Mouse (Mus musculus) midbrain, embryonic 13.5 days (tissue): ENCODE results near the gene Traf2. TPM values are rescaled to one million over a fixed set of nuclear protein-coding genes. Genes with fewer than 3 reads are reported as not detected.
A peak's percentile ranks its signal among the peaks of the same experiment; 100 is the strongest.

Experiments used
- ATAC-seq: fragments of 200-750 bp; cut with Nextera tagmentation; 2 replicates; pipeline ENCODE4 v1.8.0; 2017; ENCODE audit warnings: mild to moderate bottlenecking, moderate TSS enrichment, moderate library complexity
- H3K27ac ChIP-seq: fragments of 300-500 bp; sonication (generic); 2 replicates; pipeline ENCODE4 v1.5.1; 2015; ENCODE audit warnings: inconsistent platforms, mild to moderate bottlenecking, moderate library complexity
- H3K27me3 ChIP-seq: fragments of 300-500 bp; sonication (generic); 2 replicates; pipeline ENCODE4 v1.6.1; 2015; ENCODE audit warnings: mild to moderate bottlenecking, inconsistent platforms
- H3K36me3 ChIP-seq: fragments of 300-500 bp; sonication (generic); 2 replicates; pipeline ENCODE4 v1.6.1; 2015; ENCODE audit warnings: mild to moderate bottlenecking, inconsistent platforms
- H3K4me1 ChIP-seq: fragments of 300-500 bp; sonication (generic); replicated peaks from 2 replicates; pipeline ENCODE4 v1.6.1; 2015; ENCODE audit warnings: inconsistent platforms
- H3K4me2 ChIP-seq: fragments of 300-500 bp; sonication (generic); replicated peaks from 2 replicates; pipeline ENCODE4 v1.6.1; 2015; ENCODE audit warnings: moderate library complexity, mild to moderate bottlenecking, inconsistent platforms
- H3K4me3 ChIP-seq: fragments of 300-500 bp; sonication (generic); replicated peaks from 2 replicates; pipeline ENCODE4 v1.5.1; 2015; ENCODE audit warnings: mild to moderate bottlenecking, inconsistent platforms
- H3K9ac ChIP-seq: fragments of 300-500 bp; sonication (generic); replicated peaks from 2 replicates; pipeline ENCODE4 v1.6.1; 2015; ENCODE audit warnings: mild to moderate bottlenecking, inconsistent platforms
- H3K9me3 ChIP-seq: fragments of 300-500 bp; sonication (generic); 2 replicates; pipeline ENCODE4 v1.6.1; 2016; ENCODE audit warnings: mild to moderate bottlenecking, inconsistent platforms
- WGBS: fragments of 180-500 bp; shearing (Covaris S2); methylation state at CpG from one replicate; pipeline ENCODE4 v1.1.7; 2015; 5-methylcytosine and 5-hydroxymethylcytosine counted together
- polyA plus RNA-seq: library from polyadenylated mRNA; unstranded; fragments of >200 nt; fragmentation: Nextera tagmentation; extraction: Ambion mirVana; gene quantifications from 2 replicates; pipeline ENCODE4 v1.2.1, GENCODE M21; 2015

Traf2 gene
- polyA plus RNA-seq, 1 experiment from 2014 or later: 24.1 TPM

DNA sequence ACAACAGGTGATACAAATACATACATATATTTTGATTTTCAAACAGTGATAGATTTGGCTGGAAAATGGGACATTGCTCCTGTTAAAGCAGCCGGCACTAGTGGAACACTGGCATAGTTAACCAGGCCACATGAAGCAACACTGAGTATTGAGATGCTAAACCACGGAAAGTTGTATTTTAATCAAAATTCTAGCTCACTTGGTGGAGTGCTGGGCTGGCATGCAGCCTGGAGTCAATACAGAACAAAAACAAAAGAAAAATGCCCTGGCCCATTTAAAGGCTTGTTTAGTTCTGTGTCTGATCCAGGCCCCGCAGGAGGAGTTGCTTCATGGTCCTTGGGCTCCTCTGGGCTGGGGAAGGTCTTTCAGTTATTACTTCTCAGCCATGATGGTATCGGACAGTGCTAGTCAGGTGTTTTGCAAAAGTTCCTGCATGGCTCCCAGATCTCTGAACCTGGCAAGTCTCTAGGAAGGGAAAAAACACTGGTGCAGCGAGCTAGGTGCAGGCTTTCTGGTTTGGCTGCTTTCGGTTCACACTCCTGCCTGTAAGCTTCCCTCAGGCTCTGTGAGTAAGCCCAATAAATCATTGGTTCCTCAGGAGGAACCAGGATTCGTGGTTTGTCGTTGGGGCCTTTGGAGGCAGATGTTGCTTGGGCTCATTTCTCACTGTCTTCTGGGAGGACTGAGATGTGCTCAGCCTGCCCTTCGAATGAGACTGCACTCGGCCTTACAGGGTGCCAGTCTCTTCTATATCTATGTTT lies 67.0 kb downstream of the Traf2 start:
- H3K36me3 ChIP-seq: no peaks in the 10 kb centered on the region
- 78% methylated on average over 10 of the region's 10 CpGs for WGBS
- no peak overlapping the region for H3K9ac ChIP-seq
- H3K4me1 ChIP-seq: no peaks in the 10 kb centered on the region
- H3K9me3 ChIP-seq: no peaks in the 10 kb centered on the region
- H3K27ac ChIP-seq: no peak overlapping the region
- H3K4me2 ChIP-seq: no peak overlapping the region
- H3K27me3 ChIP-seq: no peaks in the 10 kb centered on the region
- no peak overlapping the region for H3K4me3 ChIP-seq
- no peak for ATAC-seq

- H3K36me3 ChIP-seq: no peaks in the 10 kb centered on the region
- no peaks in the 10 kb centered on the region for H3K9me3 ChIP-seq
- no peak overlapping the region for H3K4me2 ChIP-seq
- no peaks in the 10 kb centered on the region for H3K4me1 ChIP-seq
- WGBS: 95% methylated on average over 3 of the region's 3 CpGs
- H3K27me3 ChIP-seq: no peaks in the 10 kb centered on the region
- no peak overlapping the region for H3K27ac ChIP-seq
- H3K9ac ChIP-seq: no peak overlapping the region
- no peak for ATAC-seq
- no peak overlapping the region for H3K4me3 ChIP-seq
Measured at GRCm38 (mm10) chr2:25477967-25478675, 68.6 kb downstream of the Traf2 start.

DNA sequence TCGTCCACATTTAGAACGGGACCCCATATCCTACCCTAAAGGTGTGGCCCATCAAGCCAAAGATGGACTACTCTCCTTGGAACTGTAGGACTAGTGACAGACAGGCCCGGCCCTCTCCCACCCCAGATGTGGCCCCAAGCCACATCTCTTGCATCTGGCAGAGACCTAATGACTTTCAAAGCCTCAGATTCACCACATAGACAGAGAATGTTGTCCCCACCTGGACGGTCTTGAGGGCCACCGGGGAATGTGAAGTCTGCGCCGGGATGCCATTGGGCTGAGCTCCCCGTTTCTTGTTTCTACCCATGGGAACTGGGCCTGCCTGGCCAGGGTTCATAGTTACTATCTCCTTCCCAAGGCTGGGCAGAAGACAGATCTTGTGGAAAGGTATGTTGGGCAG lies 69.2 kb downstream of the Traf2 start:
- no peaks in the 10 kb centered on the region for H3K4me1 ChIP-seq
- H3K27ac ChIP-seq: no peak overlapping the region
- H3K27me3 ChIP-seq: no peaks in the 10 kb centered on the region
- no peak overlapping the region for H3K9ac ChIP-seq
- 93% methylated on average over 8 of the region's 8 CpGs for WGBS
- no peak overlapping the region for H3K4me3 ChIP-seq
- H3K4me2 ChIP-seq: no peak overlapping the region
- no peak for ATAC-seq
- no peaks in the 10 kb centered on the region for H3K36me3 ChIP-seq
- no peaks in the 10 kb centered on the region for H3K9me3 ChIP-seq

GRCm38 (mm10) chr2:25472550-25472949 lies 74.2 kb downstream of the Traf2 start:
- no peak overlapping the region for H3K9ac ChIP-seq
- no peak overlapping the region for H3K27ac ChIP-seq
- H3K36me3 ChIP-seq: no peaks in the 10 kb centered on the region
- no peak overlapping the region for H3K4me2 ChIP-seq
- H3K9me3 ChIP-seq: no peaks in the 10 kb centered on the region
- peaks cover 16% of the 10 kb centered on the region for H3K4me1 ChIP-seq
- no peaks in the 10 kb centered on the region for H3K27me3 ChIP-seq
- 70% methylated on average over 2 of the region's 2 CpGs for WGBS
- no peak overlapping the region for H3K4me3 ChIP-seq
- no peak for ATAC-seq

DNA sequence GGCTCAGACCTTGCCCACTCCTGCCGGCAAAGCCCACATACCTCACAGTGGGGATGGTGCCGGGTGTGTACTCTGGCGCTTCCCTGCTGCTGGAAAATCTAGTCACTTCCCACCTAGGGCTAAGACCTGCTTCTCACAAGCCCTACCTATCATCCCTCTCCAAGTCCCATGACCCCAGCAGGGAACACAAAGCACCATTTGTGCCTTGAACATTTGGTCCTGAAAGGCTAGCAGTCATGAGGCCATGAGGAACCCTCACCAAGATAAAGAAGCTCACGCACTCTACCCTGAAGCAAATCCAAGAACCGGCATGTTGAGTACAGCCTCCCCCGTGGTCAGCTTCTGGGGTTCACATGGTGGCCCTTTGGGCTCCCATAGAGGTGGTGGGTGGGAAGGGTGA lies 76.8 kb downstream of the Traf2 start, which contains the start of gene Ptgds:
Gene Ptgds, minus strand, starts transcription at position 78 of the 400 bp plus-strand sequence.
- no peak for ATAC-seq
- H3K4me3 ChIP-seq: no peak within 1 kb of the TSS

DNA sequence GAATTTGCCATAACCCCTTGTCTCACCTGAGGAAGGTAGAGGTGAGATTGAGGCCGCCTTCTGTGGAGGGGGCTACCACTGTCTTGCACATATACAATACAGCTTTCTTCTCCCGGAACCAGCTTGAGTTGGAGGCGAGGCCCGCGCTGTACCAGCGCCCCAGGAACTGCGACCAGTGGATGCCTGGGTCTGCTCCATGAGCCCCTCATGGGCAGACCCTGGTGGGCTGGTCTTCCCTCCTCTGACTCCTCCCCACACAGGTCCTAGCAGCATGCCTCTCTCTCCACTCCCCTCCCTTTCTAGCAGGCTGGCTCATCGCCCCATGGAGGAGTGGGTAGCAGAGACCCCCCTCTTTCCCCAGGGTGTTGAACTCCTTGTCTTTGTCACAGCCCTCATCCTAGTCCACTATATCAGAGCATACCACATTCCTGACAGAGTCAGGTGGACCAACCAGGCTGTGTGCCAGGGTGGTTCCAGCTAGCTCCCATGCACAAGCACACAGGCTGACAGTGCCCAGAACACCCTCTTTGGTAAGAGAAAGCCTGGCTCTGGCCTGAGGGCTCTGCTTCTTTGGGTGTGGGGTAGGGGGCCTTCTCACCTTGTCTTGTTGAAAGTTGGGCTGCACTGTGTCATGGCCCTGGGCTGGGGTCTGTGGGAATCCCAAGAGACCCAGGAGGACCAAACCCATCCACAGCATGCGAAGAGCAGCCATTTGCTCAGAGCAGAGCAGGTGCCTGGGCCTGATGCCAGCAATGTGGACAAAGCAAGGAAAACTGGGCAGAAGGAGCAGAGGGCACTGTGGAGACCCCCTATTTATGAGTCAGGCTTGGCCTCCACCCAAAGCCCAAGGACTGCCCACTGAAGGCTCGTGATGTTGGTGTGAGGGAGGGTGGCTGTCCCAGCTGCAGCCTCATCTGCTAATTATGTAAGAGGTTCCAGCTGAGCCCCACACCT lies 77.5 kb downstream of the Traf2 start:
- Histone ChIP-seq H3K4me2 (no peak overlapping the region), H3K9ac (no peak overlapping the region), H3K27ac (0 out of 2 replicates have a peak overlapping the region, but pooled peaks have one; percentile 36), H3K36me3 (no peaks in the 10 kb centered on the region), H3K27me3 (no peaks in the 10 kb centered on the region), H3K4me3 (no peak overlapping the region), H3K4me1 (peaks cover 35% of the 10 kb centered on the region), H3K9me3 (no peaks in the 10 kb centered on the region)
- 75% methylated on average over 10 of the region's 10 CpGs for WGBS
- peak; percentile 70 for ATAC-seq

More for the DNA sequence above, 76.8 kb downstream of the Traf2 start, which contains the start of gene Ptgds:
- Histone ChIP-seq H3K36me3 (no peaks in the 10 kb centered on the region), H3K4me1 (peaks cover 35% of the 10 kb centered on the region), H3K27me3 (no peaks in the 10 kb centered on the region), H3K27ac (0 out of 2 replicates have a peak within 1 kb of the TSS, but pooled peaks have one; percentile 36), H3K9me3 (no peaks in the 10 kb centered on the region), H3K9ac (no peak within 1 kb of the TSS), H3K4me2 (no peak within 1 kb of the TSS)
- 71% methylated on average over 6 of the region's 6 CpGs for WGBS

Other genes starting within 250 kb of the Traf2 start
- 17.5 and 19.0 TPM in 2 replicates for gene Grin1, start 227.8 kb downstream of the Traf2 start, polyA plus RNA-seq
- 60.0 and 66.4 TPM in 2 replicates for gene Man1b1, start 214.6 kb downstream of the Traf2 start, polyA plus RNA-seq
- gene Dpp7, start 190.6 kb downstream of the Traf2 start, polyA plus RNA-seq: 19.9 and 23.7 TPM in 2 replicates
- gene Uap1l1, start 181.3 kb downstream of the Traf2 start, polyA plus RNA-seq: 3.9 and 4.4 TPM in 2 replicates
- 23.1 and 25.5 TPM in 2 replicates for gene Sapcd2, start 174.6 kb downstream of the Traf2 start, polyA plus RNA-seq
- 0.62 and 1.0 TPM in 2 replicates for gene Entpd2, start 151.1 kb downstream of the Traf2 start, polyA plus RNA-seq
- gene Npdc1, start 147.6 kb downstream of the Traf2 start, polyA plus RNA-seq: 380 and 389 TPM in 2 replicates
- gene Fut7, start 123.7 kb downstream of the Traf2 start, polyA plus RNA-seq: 0.49 TPM in 1 of 2 replicates, not detected in the other
- gene Abca2, start 118.2 kb downstream of the Traf2 start, polyA plus RNA-seq: 10.2 and 11.1 TPM in 2 replicates
- 2.7 and 4.0 TPM in 2 replicates for gene Clic3, start 90.1 kb downstream of the Traf2 start, polyA plus RNA-seq
- gene Paxx, start 85.8 kb downstream of the Traf2 start, polyA plus RNA-seq: 85.7 and 92.1 TPM in 2 replicates
- 48.6 and 80.5 TPM in 2 replicates for gene Ptgds, start 76.9 kb downstream of the Traf2 start, polyA plus RNA-seq
- gene Lcn12, start 53.0 kb downstream of the Traf2 start, polyA plus RNA-seq: not detected in 2 replicates
- 120 and 122 TPM in 2 replicates for gene Fbxw5, start 46.2 kb downstream of the Traf2 start, polyA plus RNA-seq
- gene C8g, start 45.2 kb downstream of the Traf2 start, polyA plus RNA-seq: 5.6 and 7.2 TPM in 2 replicates
- gene Edf1, start 10.9 kb upstream of the Traf2 start, polyA plus RNA-seq: 387 and 406 TPM in 2 replicates
- 3.2 and 6.8 TPM in 2 replicates for gene Mamdc4, start 27.9 kb upstream of the Traf2 start, polyA plus RNA-seq
- gene Phpt1, start 28.3 kb upstream of the Traf2 start, polyA plus RNA-seq: 190 and 193 TPM in 2 replicates
- 3.5 and 5.7 TPM in 2 replicates for gene Ajm1, start 34.8 kb upstream of the Traf2 start, polyA plus RNA-seq
- gene Rabl6, start 61.6 kb upstream of the Traf2 start, polyA plus RNA-seq: 67.2 and 75.9 TPM in 2 replicates
- 0.24 and 0.47 TPM in 2 replicates for gene Ccdc183, start 70.7 kb upstream of the Traf2 start, polyA plus RNA-seq
- 27.5 and 32.3 TPM in 2 replicates for gene Tmem141, start 75.1 kb upstream of the Traf2 start, polyA plus RNA-seq
- 1.1 and 1.8 TPM in 2 replicates for gene Fcna, start 81.1 kb upstream of the Traf2 start, polyA plus RNA-seq
- gene Lcn8, start 106.2 kb upstream of the Traf2 start, polyA plus RNA-seq: not detected in 2 replicates
- not detected in 2 replicates for gene Lcn5, start 111.0 kb upstream of the Traf2 start, polyA plus RNA-seq
- gene Lcn6, start 129.8 kb upstream of the Traf2 start, polyA plus RNA-seq: not detected in 2 replicates
- gene Lcn10, start 135.8 kb upstream of the Traf2 start, polyA plus RNA-seq: not detected in 2 replicates
- gene Obp2a, start 153.1 kb upstream of the Traf2 start, polyA plus RNA-seq: not detected in 2 replicates
- 98.4 and 100 TPM in 2 replicates for gene Bmyc, start 159.8 kb upstream of the Traf2 start, polyA plus RNA-seq
- not detected in 2 replicates for gene Obp2b, start 190.1 kb upstream of the Traf2 start, polyA plus RNA-seq
- gene Lcn3, start 218.6 kb upstream of the Traf2 start, polyA plus RNA-seq: not detected in 2 replicates
- gene Lcn11, start 230.1 kb upstream of the Traf2 start, polyA plus RNA-seq: not detected in 2 replicates
- not detected in 2 replicates for gene Gm13539, start 235.3 kb upstream of the Traf2 start, polyA plus RNA-seq